Mouse (Mus musculus) limb, embryonic 11.5 days (tissue): Measurements from ENCODE around the gene Ssbp2. TPM values are rescaled to one million over a fixed set of nuclear protein-coding genes. Genes with fewer than 3 reads are reported as not detected.

Experiments used
- ATAC-seq: fragments of 200-750 bp; cut with Nextera tagmentation; 2 replicates; pipeline ENCODE4 v1.8.0; 2017; ENCODE audit warnings: low read depth; ENCODE audit not compliant: insufficient number of reproducible peaks, low FRiP score, low TSS enrichment
- DNase-seq: peaks from one replicate; pipeline ENCODE4 v3.0.0-alpha.2; 2015; ENCODE audit warnings: low spot score
- H3K27ac ChIP-seq: fragments of 300-500 bp; sonication (generic); replicated peaks from 2 replicates; pipeline ENCODE4 v1.5.1; 2014; ENCODE audit warnings: low read depth, mild to moderate bottlenecking, low read length
- H3K27me3 ChIP-seq: fragments of 300-500 bp; sonication (generic); 2 replicates; pipeline ENCODE4 v1.6.1; 2014; ENCODE audit warnings: mild to moderate bottlenecking, low read length, mixed read lengths; ENCODE audit not compliant: control insufficient read depth, insufficient read depth
- H3K36me3 ChIP-seq: fragments of 300-500 bp; sonication (generic); 2 replicates; pipeline ENCODE4 v1.6.1; 2014; ENCODE audit warnings: mild to moderate bottlenecking, low read length, moderate library complexity, mixed read lengths; ENCODE audit not compliant: control insufficient read depth, insufficient read depth
- H3K4me1 ChIP-seq: fragments of 300-500 bp; sonication (generic); 2 replicates; pipeline ENCODE4 v1.6.1; 2014; ENCODE audit warnings: low read length, mixed read lengths; ENCODE audit not compliant: control insufficient read depth, insufficient read depth
- H3K4me2 ChIP-seq: fragments of 300-500 bp; sonication (generic); 2 replicates; pipeline ENCODE4 v1.6.1; 2014; ENCODE audit warnings: low read depth, mild to moderate bottlenecking, moderate library complexity; ENCODE audit not compliant: severe bottlenecking
- H3K4me3 ChIP-seq: fragments of 300-500 bp; sonication (generic); 2 replicates; pipeline ENCODE4 v1.5.1; 2014; ENCODE audit warnings: low read depth, low read length
- H3K9ac ChIP-seq: fragments of 300-500 bp; sonication (generic); 2 replicates; pipeline ENCODE4 v1.6.1; 2014; ENCODE audit warnings: mild to moderate bottlenecking, low read length
- H3K9me3 ChIP-seq: fragments of 300-500 bp; sonication (generic); 2 replicates; pipeline ENCODE4 v1.6.1; 2016; ENCODE audit warnings: low read length; ENCODE audit not compliant: control insufficient read depth
- WGBS: fragments of 180-500 bp; shearing (Covaris S2); extraction: QIAGEN DNeasy Blood & Tissue Kit; methylation state at CpG from one replicate; pipeline ENCODE4 v1.1.7; 2014; 5-methylcytosine and 5-hydroxymethylcytosine counted together
- polyA plus RNA-seq: library from polyadenylated mRNA; unstranded; fragments of >200 nt; fragmentation: Nextera tagmentation; extraction: Ambion mirVana; gene quantifications from 2 replicates; pipeline ENCODE4 v1.2.1, GENCODE M21; 2014

Gene Ssbp2
- polyA plus RNA-seq, 1 experiment from 2014 or later, result 237 TPM

- Histone ChIP-seq H3K9me3 (no peaks in the 10 kb centered on the region), H3K36me3 (no peaks in the 10 kb centered on the region), H3K4me3 (no peak overlapping the region), H3K9ac (no peak overlapping the region), H3K4me2 (no peak overlapping the region), H3K27me3 (no peaks in the 10 kb centered on the region), H3K27ac (no peak overlapping the region), H3K4me1 (peaks cover 2% of the 10 kb centered on the region; the same call in 1 of the 2 replicates)
- ATAC-seq (no peak), DNase-seq (no peak)
- WGBS, result 100% methylated on average over 1 of the region's 1 CpGs
Measured at GRCm38 (mm10) chr13:91520968-91521367, 60.9 kb downstream of the Ssbp2 start.

GRCm38 (mm10) chr13:91526058-91526457, 66.0 kb downstream of the Ssbp2 start:
- Histone ChIP-seq H3K4me2 (no peak overlapping the region), H3K9ac (no peak overlapping the region), H3K9me3 (no peaks in the 10 kb centered on the region), H3K27me3 (no peaks in the 10 kb centered on the region), H3K36me3 (no peaks in the 10 kb centered on the region), H3K27ac (no peak overlapping the region), H3K4me3 (no peak overlapping the region), H3K4me1 (no peaks in the 10 kb centered on the region)
- DNase-seq (no peak), ATAC-seq (no peak)
- WGBS, result 94% methylated on average over 12 of the region's 12 CpGs

GRCm38 (mm10) chr13:91529821-91530220, 69.7 kb downstream of the Ssbp2 start:
- no peak overlapping the region for H3K4me2 ChIP-seq

GRCm38 (mm10) chr13:91536711-91537110, 76.6 kb downstream of the Ssbp2 start:
- H3K9ac ChIP-seq, result no peak overlapping the region
- peaks cover 7% of the 10 kb centered on the region; the same call in 1 of the 2 replicates for H3K36me3 ChIP-seq
- H3K4me3 ChIP-seq, result no peak overlapping the region
- WGBS, result 83% methylated on average over 3 of the region's 3 CpGs
- DNase-seq, result no peak
- no peaks in the 10 kb centered on the region for H3K9me3 ChIP-seq
- H3K4me1 ChIP-seq, result no peaks in the 10 kb centered on the region
- H3K27ac ChIP-seq, result no peak overlapping the region
- no peak overlapping the region for H3K4me2 ChIP-seq
- no peak for ATAC-seq
- H3K27me3 ChIP-seq, result no peaks in the 10 kb centered on the region

More at GRCm38 (mm10) chr13:91529821-91530220, 69.7 kb downstream of the Ssbp2 start:
- peaks cover 7% of the 10 kb centered on the region; the same call in 1 of the 2 replicates for H3K36me3 ChIP-seq
- H3K4me3 ChIP-seq, result no peak overlapping the region
- H3K4me1 ChIP-seq, result no peaks in the 10 kb centered on the region
- no peak overlapping the region for H3K9ac ChIP-seq
- DNase-seq (no peak), ATAC-seq (no peak)
- WGBS, result 94% methylated on average over 3 of the region's 3 CpGs
- H3K27me3 ChIP-seq, result no peaks in the 10 kb centered on the region
- no peaks in the 10 kb centered on the region for H3K9me3 ChIP-seq
- no peak overlapping the region for H3K27ac ChIP-seq

- Histone ChIP-seq H3K4me2 (no peak overlapping the region), H3K4me3 (no peak overlapping the region), H3K27ac (no peak overlapping the region), H3K9ac (no peak overlapping the region), H3K9me3 (no peaks in the 10 kb centered on the region), H3K36me3 (no peaks in the 10 kb centered on the region; the same call in 1 of the 2 replicates), H3K4me1 (no peaks in the 10 kb centered on the region), H3K27me3 (no peaks in the 10 kb centered on the region)
- DNase-seq (no peak), ATAC-seq (no peak)
- WGBS, result 92% methylated on average over 2 of the region's 2 CpGs
Measured at GRCm38 (mm10) chr13:91540145-91541068, 80.3 kb downstream of the Ssbp2 start.

GRCm38 (mm10) chr13:91541069-91541429, 81.0 kb downstream of the Ssbp2 start:
- no peak overlapping the region for H3K4me2 ChIP-seq
- no peaks in the 10 kb centered on the region for H3K27me3 ChIP-seq
- no peaks in the 10 kb centered on the region for H3K9me3 ChIP-seq
- H3K27ac ChIP-seq, result no peak overlapping the region
- no peak overlapping the region for H3K4me3 ChIP-seq
- no peak for ATAC-seq
- no peak for DNase-seq
- no peaks in the 10 kb centered on the region for H3K4me1 ChIP-seq
- 93% methylated on average over 6 of the region's 6 CpGs for WGBS
- H3K36me3 ChIP-seq, result no peaks in the 10 kb centered on the region; the same call in 1 of the 2 replicates
- no peak overlapping the region for H3K9ac ChIP-seq

GRCm38 (mm10) chr13:91543555-91543954, 83.5 kb downstream of the Ssbp2 start:
- H3K9me3 ChIP-seq, result no peaks in the 10 kb centered on the region
- H3K4me2 ChIP-seq, result no peak overlapping the region
- no peaks in the 10 kb centered on the region for H3K27me3 ChIP-seq
- H3K4me3 ChIP-seq, result no peak overlapping the region
- ATAC-seq (no peak), DNase-seq (no peak)
- no peaks in the 10 kb centered on the region for H3K4me1 ChIP-seq
- no peak overlapping the region for H3K9ac ChIP-seq
- no peak overlapping the region for H3K27ac ChIP-seq
- H3K36me3 ChIP-seq, result no peaks in the 10 kb centered on the region
- 86% methylated on average over 5 of the region's 5 CpGs for WGBS

- no peaks in the 10 kb centered on the region for H3K36me3 ChIP-seq
- H3K27me3 ChIP-seq, result no peaks in the 10 kb centered on the region
- no peak overlapping the region for H3K4me2 ChIP-seq
- no peaks in the 10 kb centered on the region for H3K4me1 ChIP-seq
- no peak overlapping the region for H3K27ac ChIP-seq
- no peak overlapping the region for H3K4me3 ChIP-seq
- ATAC-seq, result no peak
- H3K9ac ChIP-seq, result no peak overlapping the region
- 67% methylated on average over 6 of the region's 6 CpGs for WGBS
- H3K9me3 ChIP-seq, result no peaks in the 10 kb centered on the region
- no peak for DNase-seq
Measured at GRCm38 (mm10) chr13:91564047-91564446, 104.0 kb downstream of the Ssbp2 start.
